In the genomic region with DNA sequence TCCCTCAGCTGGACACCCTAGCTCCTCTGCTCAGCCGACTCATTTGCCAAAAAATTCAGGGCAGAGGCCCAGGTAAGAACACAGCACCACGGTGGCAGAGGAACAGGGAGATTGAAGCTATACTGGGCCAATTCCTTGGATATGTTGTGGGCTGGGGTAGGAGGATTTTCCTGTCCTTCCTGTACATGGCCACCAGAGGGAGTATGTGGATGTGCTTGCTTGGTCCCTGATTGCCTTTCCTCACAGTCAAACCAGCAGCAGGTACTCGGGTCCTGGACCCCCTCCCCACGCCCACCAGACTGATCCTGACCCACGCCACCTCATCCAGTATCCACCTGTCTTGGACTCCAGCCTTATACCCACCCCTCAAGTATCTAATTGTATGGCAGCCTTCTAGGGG, we compare ENCODE assay signal across 8 mouse cellular contexts. TPM values are rescaled to one million over a fixed set of nuclear protein-coding genes. Genes with fewer than 3 reads are reported as not detected.
A peak's percentile ranks its signal among the peaks of the same experiment; 100 is the strongest.
DNase-seq lines count a peak whose midpoint lies in the region; TF ChIP-seq lines count a peak whose summit lies in the region.
"Had no signal": no experiment of that assay in that cellular context is flagged by ENCODE, and none has a peak within 500 bp of the region (broad histone marks: within the 10 kb centered on the region; RNA-seq: fewer than 3 reads in every experiment).

No protein-coding gene starts in this region.

- H3K4me1 ChIP-seq in E14TG2a.4 (replicated peaks; ENCODE audit: low read depth, low read length) = 0 out of 2 replicates have a peak, but pooled peaks cover 2% of the 10 kb centered on the region
- H3K4me1 ChIP-seq: limb, embryonic 15.5 days had no signal

- H3K36me3 ChIP-seq in E14TG2a.4 (ENCODE audit: insufficient read depth, low read length) = no peaks in the 10 kb centered on the region
- H3K36me3 ChIP-seq: limb, embryonic 15.5 days had no signal

- H3K27me3 ChIP-seq in E14TG2a.4 (ENCODE audit: insufficient read depth, low read length) = no peaks in the 10 kb centered on the region
- H3K27me3 ChIP-seq: limb, embryonic 15.5 days had no signal

- peak; percentile 5 for DNase-seq in T-cell, adult 2 months (ENCODE audit: low spot score)
- DNase-seq in embryo, embryonic 11.5 days (ENCODE audit: low read depth, low spot score) = peak; percentile 34
- DNase-seq in heart, postnatal 36 days = peak; percentile 17 to 31
- peak; percentile 36 to 52 for DNase-seq in kidney, postnatal 36 days
- DNase-seq in lung, postnatal 10 days = peak; percentile 59
- peak; percentile 63 to 68 for DNase-seq in right cerebral cortex, adult 2 months (ENCODE audit: low spot score in 2 of 2)

- H3K4me3 ChIP-seq in E14TG2a.4 (replicated peaks; ENCODE audit: low read length) = no peak overlapping the region
- H3K4me3 ChIP-seq: limb, embryonic 15.5 days had no signal

- no peaks in the 10 kb centered on the region for H3K9me3 ChIP-seq in E14TG2a.4 (ENCODE audit: low read length)
- H3K9me3 ChIP-seq: limb, embryonic 15.5 days had no signal

- intact Hi-C loops in heart, postnatal 36 days (cut with DNase I) = loop anchor here (1.0 to 2.0 kb wide), 2 partner anchors 64 to 74 kb away; no protein-coding TSS in a partner anchor

- peak; percentile 66 for TF ChIP-seq CTCF in E14TG2a.4 (conservative IDR thresholded peaks at IDR 0.05; ENCODE audit: low read length)

RNA-seq across cellular contexts. Expression of a gene that starts 10.1 kb away (rescaled TPM):
- total RNA-seq in heart, postnatal 36 days (2021) = under 1 TPM; 0.51 to 0.58 TPM

RNA-seq across cellular contexts. Expression of a gene that starts 29.4 kb away (rescaled TPM):
- 10 to 100 TPM; 31.2 to 37.0 TPM for total RNA-seq in heart, postnatal 36 days (2021)

RNA-seq across cellular contexts. Expression of a gene that starts 41.9 kb away (rescaled TPM):
- 10 to 100 TPM in 1 of 2 experiments, 1 to 10 TPM in 1; 7.7 to 11.6 TPM for total RNA-seq in heart, postnatal 36 days (2021)

RNA-seq across cellular contexts. Expression of a gene that starts 46.9 kb away (rescaled TPM):
- total RNA-seq in heart, postnatal 36 days (2021) = not detected

Comparison
In these comparisons a context has a peak if more than half of its experiments do, and no peak if none do; other contexts are left out.
1. DNase-seq: peak in every context shown above with its lines; median percentile 66 in right cerebral cortex, adult 2 months; 59 in lung, postnatal 10 days; 44 in kidney, postnatal 36 days; 34 in embryo, embryonic 11.5 days; 24 in heart, postnatal 36 days; 5 in T-cell, adult 2 months.